Mouse (Mus musculus) cortical plate, adult 2 months (tissue): ENCODE results near the gene Stx3. TPM values are rescaled to one million over a fixed set of nuclear protein-coding genes. Genes with fewer than 3 reads are reported as not detected.

Experiments used
- H3K27ac ChIP-seq: fragments of 200-500 bp; 2 replicates; pipeline ENCODE4 v1.5.1; 2012; ENCODE audit warnings: low read length, control low read depth, inconsistent platforms; ENCODE audit not compliant: insufficient read depth
- H3K4me1 ChIP-seq: fragments of 200-500 bp; 2 replicates; pipeline ENCODE4 v1.6.1; 2011; ENCODE audit warnings: low read length; ENCODE audit not compliant: control insufficient read depth, insufficient read depth
- H3K4me3 ChIP-seq: fragments of 200-500 bp; 2 replicates; pipeline ENCODE4 v1.5.1; 2011; ENCODE audit warnings: mild to moderate bottlenecking, low read length, control low read depth; ENCODE audit not compliant: insufficient read depth
- CTCF ChIP-seq: fragments of 200-500 bp; IDR thresholded peaks from 2 replicates; pipeline ENCODE4 v1.5.1; 2011; ENCODE audit warnings: mild to moderate bottlenecking, control low read depth, low read length; ENCODE audit not compliant: insufficient read depth; ENCODE audit errors: extremely low read depth
- POLR2A ChIP-seq: fragments of 200-500 bp; IDR thresholded peaks from 2 replicates; pipeline ENCODE4 v1.6.1; 2011; ENCODE audit warnings: mild to moderate bottlenecking, low read length, control low read depth; ENCODE audit not compliant: insufficient read depth; ENCODE audit errors: extremely low read depth
- polyA plus RNA-seq: library from polyadenylated mRNA; depleted of rRNA; stranded (reverse); fragments of >200 nt; gene quantifications from 2 replicates; pipeline ENCODE4 v1.2.3, GENCODE M21; 2012

The Stx3 gene
- polyA plus RNA-seq, 1 experiment, result 46.4 TPM

- H3K4me3 ChIP-seq, result no peak overlapping the region
- TF ChIP-seq POLR2A, result no peak
- TF ChIP-seq CTCF, result no peak
- no peak overlapping the region for H3K27ac ChIP-seq
- no peaks in the 10 kb centered on the region for H3K4me1 ChIP-seq
Measured at GRCm38 (mm10) chr19:11787826-11788225, 31.4 kb downstream of the Stx3 start.

DNA sequence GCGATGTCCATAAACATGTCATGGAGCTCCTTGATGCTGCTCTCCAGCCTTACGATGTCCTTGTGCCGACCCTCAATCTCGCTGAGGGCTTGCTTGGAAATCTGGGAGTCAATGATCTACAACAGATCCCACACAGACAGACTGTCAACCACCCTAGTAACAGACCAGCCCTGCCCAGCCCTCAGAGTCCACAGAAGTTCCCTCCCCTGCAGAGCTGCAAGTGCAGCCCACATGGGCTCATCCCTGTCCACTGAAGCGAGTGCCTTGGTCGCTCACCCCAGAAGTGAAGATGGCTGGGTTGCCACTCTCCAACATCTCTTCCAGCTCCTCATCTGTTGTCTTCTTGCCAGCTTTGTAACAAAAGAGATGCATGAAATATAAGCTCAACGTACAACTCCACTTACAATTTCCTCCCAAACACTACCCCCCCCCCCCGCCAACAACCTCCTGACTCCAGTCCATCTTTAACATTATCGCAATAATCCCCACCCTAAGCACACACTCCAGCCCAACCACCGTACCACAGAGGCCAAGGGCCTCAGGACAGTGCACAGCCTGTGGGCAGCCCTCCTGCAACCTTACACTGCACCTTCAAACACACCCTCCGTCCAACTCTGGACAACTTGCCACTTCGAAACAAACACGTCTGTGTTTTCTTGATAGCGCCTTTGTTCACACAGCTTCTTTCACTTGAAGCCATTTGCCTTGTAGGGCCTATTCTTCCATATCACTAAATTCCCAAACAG lies 33.6 kb downstream of the Stx3 start:
- Histone ChIP-seq H3K4me1 (no peaks in the 10 kb centered on the region), H3K27ac (no peak overlapping the region), H3K4me3 (no peak overlapping the region)
- TF ChIP-seq CTCF, result no peak
- no peak for TF ChIP-seq POLR2A

GRCm38 (mm10) chr19:11777191-11777865 lies 41.9 kb downstream of the Stx3 start:
- Histone ChIP-seq H3K4me3 (no peak overlapping the region), H3K4me1 (no peaks in the 10 kb centered on the region), H3K27ac (no peak overlapping the region)
- TF ChIP-seq CTCF, result peak; percentile 57
- TF ChIP-seq POLR2A, result no peak

GRCm38 (mm10) chr19:11770205-11770892 lies 48.9 kb downstream of the Stx3 start, which contains the start of gene Mrpl16:
Gene Mrpl16, plus strand, starts transcription at chr19:11770391.
- TF ChIP-seq CTCF (no peak), POLR2A (peak; percentile 67)
- peak within 1 kb of the TSS; percentile 67 for H3K4me3 ChIP-seq
- H3K27ac ChIP-seq, result no peak within 1 kb of the TSS
- no peaks in the 10 kb centered on the region; the same call in 1 of the 2 replicates for H3K4me1 ChIP-seq

DNA sequence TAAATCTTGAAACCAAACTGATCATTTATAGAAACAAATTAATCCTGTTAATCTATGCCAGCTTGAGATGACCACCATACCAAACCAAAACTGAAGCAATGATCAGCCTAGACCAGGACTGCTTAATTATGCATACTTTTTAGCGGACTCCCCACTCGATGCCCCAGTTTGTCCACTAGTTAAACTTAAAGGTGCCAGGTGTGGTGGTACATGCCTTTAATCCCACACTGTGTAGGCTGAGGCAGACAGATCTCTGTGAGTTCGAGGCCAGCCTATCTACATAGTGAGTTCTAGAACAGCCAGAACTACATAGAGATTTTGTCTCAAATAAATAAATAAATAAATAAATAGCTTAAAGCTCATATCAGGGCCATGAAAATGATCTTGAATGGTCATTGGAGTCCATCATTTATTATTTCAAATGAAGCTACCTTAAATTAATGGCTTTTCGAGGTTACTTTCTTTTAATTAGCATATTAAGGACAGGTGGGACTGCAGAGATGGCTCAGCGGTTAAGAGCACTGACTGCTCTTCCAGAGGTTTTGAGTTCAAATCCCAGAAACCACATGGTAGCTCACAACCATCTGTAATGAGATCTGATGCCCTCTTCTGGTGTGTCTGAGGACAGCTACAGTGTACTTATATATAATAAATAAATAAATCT lies 49.8 kb downstream of the Stx3 start:
- TF ChIP-seq CTCF (no peak), POLR2A (no peak)
- no peak overlapping the region for H3K27ac ChIP-seq
- no peak overlapping the region for H3K4me3 ChIP-seq
- H3K4me1 ChIP-seq, result no peaks in the 10 kb centered on the region; the same call in 1 of the 2 replicates

- no peak overlapping the region for H3K27ac ChIP-seq
- H3K4me3 ChIP-seq, result no peak overlapping the region
- no peaks in the 10 kb centered on the region; the same call in 1 of the 2 replicates for H3K4me1 ChIP-seq
- no peak for TF ChIP-seq POLR2A
- peak; percentile 70 for TF ChIP-seq CTCF
Measured at GRCm38 (mm10) chr19:11768163-11768562, 51.0 kb downstream of the Stx3 start.

- Histone ChIP-seq H3K27ac (no peak overlapping the region), H3K4me1 (no peaks in the 10 kb centered on the region; the same call in 1 of the 2 replicates), H3K4me3 (no peak overlapping the region)
- TF ChIP-seq POLR2A, result no peak
Measured at GRCm38 (mm10) chr19:11766413-11766812, 52.8 kb downstream of the Stx3 start.

DNA sequence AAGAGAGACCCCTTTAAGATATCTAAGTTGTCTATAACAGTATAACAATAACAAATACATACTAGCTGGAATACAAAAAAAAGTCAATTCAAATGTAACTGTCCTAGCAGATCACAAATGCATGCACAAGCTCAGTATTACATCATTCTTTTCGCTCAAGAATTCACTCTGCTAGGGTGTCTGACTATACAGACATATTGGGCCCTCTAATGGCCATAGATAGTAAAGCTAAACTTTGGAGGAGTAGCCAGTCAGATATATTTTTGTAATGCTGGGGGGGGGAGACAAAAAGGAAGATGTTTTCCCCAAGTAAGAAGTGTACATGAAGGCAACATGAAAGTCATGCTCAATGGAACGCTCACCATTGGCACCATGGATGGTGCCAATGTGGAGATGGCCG lies 54.1 kb downstream of the Stx3 start:
- Histone ChIP-seq H3K4me3 (no peak overlapping the region), H3K27ac (no peak overlapping the region), H3K4me1 (no peaks in the 10 kb centered on the region)
- TF ChIP-seq POLR2A, result no peak
- no peak for TF ChIP-seq CTCF

- no peak within 1 kb of the TSS for H3K27ac ChIP-seq
- TF ChIP-seq CTCF, result no peak
- TF ChIP-seq POLR2A, result no peak
- no peaks in the 10 kb centered on the region for H3K4me1 ChIP-seq
- no peak within 1 kb of the TSS for H3K4me3 ChIP-seq
Measured at GRCm38 (mm10) chr19:11747298-11747697, 71.9 kb downstream of the Stx3 start, which contains the start of gene Gif. Gene Gif, plus strand, starts transcription at chr19:11747554.
